In genomic region chr9:44521927-44522326, GRCm38 (mm10) we compare ENCODE assay signal across 35 mouse cellular contexts. TPM values are rescaled to one million over a fixed set of nuclear protein-coding genes. Genes with fewer than 3 reads are reported as not detected.
DNase-seq lines count a peak whose midpoint lies in the region; ATAC-seq and TF ChIP-seq lines count a peak whose summit lies in the region.
"Had no signal": no experiment of that assay in that cellular context is flagged by ENCODE, and none has a peak within 500 bp of the region (broad histone marks: within the 10 kb centered on the region; RNA-seq: fewer than 3 reads in every experiment).

No protein-coding gene starts in this region.

- TF ChIP-seq POLR2A in spleen, adult 2 months (IDR thresholded peaks at IDR 0.05; ENCODE audit: low read depth, low read length) = peak; percentile 33; the same call in 1 of the 2 replicates
- no peak for TF ChIP-seq POLR2A in bone marrow, adult 2 months (IDR thresholded peaks at IDR 0.05; ENCODE audit: borderline replicate concordance, control insufficient read depth, low read depth, low read length)

- peak overlapping the region; percentile 39; the same call in 1 of the 2 replicates for H3K4me3 ChIP-seq in spleen, adult 2 months (ENCODE audit: extremely low read depth, insufficient read depth, insufficient read length)
- H3K4me3 ChIP-seq in bone marrow, adult 2 months (replicated peaks; ENCODE audit: control insufficient read depth, low read depth, low read length) = no peak overlapping the region
- H3K4me3 ChIP-seq: embryonic facial prominence, embryonic 12.5 days; forebrain, embryonic 10.5 days; forebrain, embryonic 15.5 days; heart, adult 2 months; heart, embryonic 12.5 days; kidney, embryonic 15.5 days; liver, embryonic 12.5 days; midbrain, embryonic 15.5 days; myocyte; neural tube, embryonic 12.5 days; stomach, embryonic 15.5 days had no signal

- WGBS in spleen, adult 2 months = 14% methylated on average over 10 of the region's 10 CpGs
- WGBS in bone marrow, adult 2 months = 10% methylated on average over 10 of the region's 10 CpGs

- H3K27ac ChIP-seq in spleen, adult 2 months (ENCODE audit: insufficient read depth, low read length) = peak overlapping the region; percentile 94
- H3K27ac ChIP-seq in bone marrow, adult 2 months (ENCODE audit: control insufficient read depth, insufficient read depth, low read depth, low read length, poor library complexity) = peak overlapping the region; percentile 24
- H3K27ac ChIP-seq: embryonic facial prominence, embryonic 12.5 days; forebrain, embryonic 10.5 days; forebrain, embryonic 15.5 days; heart, adult 2 months; hindbrain, embryonic 14.5 days; kidney, embryonic 15.5 days; liver, embryonic 12.5 days; midbrain, embryonic 15.5 days; neural tube, embryonic 12.5 days; stomach, embryonic 15.5 days had no signal

- peak; percentile 63 for ATAC-seq in megakaryocyte progenitor cell, adult 5-6 weeks (replicated peaks; ENCODE audit: poor library complexity)
- ATAC-seq: forebrain, embryonic 15.5 days; liver, embryonic 12.5 days; liver, postnatal 0 days; midbrain, embryonic 15.5 days had no signal

- peak; percentile 75 to 77 for DNase-seq in spleen, adult 2 months (ENCODE audit: low read depth in 1 of 2, low spot score in 2 of 2)
- DNase-seq in spleen, postnatal 14 days (ENCODE audit: low spot score in 2 of 2) = no peak
- no peak for DNase-seq in heart, adult 11 months
- no peak for DNase-seq in layer of hippocampus, adult 9-11 months
- DNase-seq in left cerebral cortex, adult 18-20 months (ENCODE audit: low spot score in 2 of 2) = no peak
- DNase-seq: adrenal gland, adult 8-10 months; cerebellum, adult 8-10 months; cerebellum, postnatal 25 days; gastrocnemius, postnatal 25 days; heart, adult 2 months; heart, postnatal 4 days; kidney, adult 18-20 months; kidney, postnatal 25 days; left cerebral cortex, postnatal 4 days; liver, postnatal 0 days; lung, postnatal 4 days; thymus, postnatal 36 days had no signal

- no peak for TF ChIP-seq CTCF in spleen, adult 2 months (IDR thresholded peaks at IDR 0.05; ENCODE audit: extremely low read depth, insufficient read depth, insufficient read length, insufficient replicate concordance)
- no peak for TF ChIP-seq CTCF in bone marrow, adult 2 months (IDR thresholded peaks at IDR 0.05; ENCODE audit: control insufficient read depth, insufficient read depth, low read length)

- no peaks in the 10 kb centered on the region for H3K27me3 ChIP-seq in spleen, adult 2 months (ENCODE audit: control insufficient read depth, insufficient read depth, low read length)
- H3K27me3 ChIP-seq: embryonic facial prominence, embryonic 12.5 days; forebrain, embryonic 15.5 days; heart, embryonic 12.5 days; kidney, embryonic 15.5 days; midbrain, embryonic 15.5 days; neural tube, embryonic 12.5 days; stomach, embryonic 15.5 days had no signal

- peaks cover 6% of the 10 kb centered on the region for H3K36me3 ChIP-seq in spleen, adult 2 months (ENCODE audit: control insufficient read depth, insufficient read depth, low read length)
- H3K36me3 ChIP-seq: embryonic facial prominence, embryonic 12.5 days; forebrain, embryonic 10.5 days; forebrain, embryonic 15.5 days; heart, embryonic 12.5 days; kidney, embryonic 15.5 days; liver, embryonic 12.5 days; midbrain, embryonic 15.5 days; neural tube, embryonic 12.5 days; stomach, embryonic 15.5 days had no signal

- peaks cover 25% of the 10 kb centered on the region for H3K4me1 ChIP-seq in spleen, adult 2 months (ENCODE audit: control insufficient read depth, insufficient read depth, insufficient read length)
- H3K4me1 ChIP-seq in bone marrow, adult 2 months (ENCODE audit: control insufficient read depth, insufficient read depth, low read length) = no peaks in the 10 kb centered on the region; the same call in 1 of the 2 replicates
- H3K4me1 ChIP-seq: embryonic facial prominence, embryonic 12.5 days; forebrain, embryonic 10.5 days; kidney, embryonic 15.5 days; midbrain, embryonic 15.5 days; neural tube, embryonic 12.5 days had no signal

RNA-seq across cellular contexts. Expression of gene Bcl9l, which starts 39.3 kb away (rescaled TPM):
- 42.2 and 50.3 TPM in 2 replicates for polyA plus RNA-seq in spleen, adult 2 months (2012; rRNA removed)
- polyA plus RNA-seq in bone marrow, adult 2 months (2011; ENCODE audit: insufficient read depth, insufficient read length, low replicate concordance, missing spikeins) = 9.0 and 15.6 TPM in 2 replicates
- 4.3 and 4.5 TPM in 2 replicates for total RNA-seq in megakaryocyte progenitor cell, adult 5-6 weeks (2015)
- total RNA-seq in megakaryocyte progenitor cell, adult 5-6 weeks (2017) = 1.6 and 1.8 TPM in 2 replicates
- 10 to 100 TPM; 59.1 to 62.5 TPM for total RNA-seq in left cerebral cortex, adult 18-20 months (2021)

RNA-seq across cellular contexts. Expression of gene Cxcr5, which starts 39.8 kb away (rescaled TPM):
- polyA plus RNA-seq in spleen, adult 2 months (2012; rRNA removed) = 133 and 154 TPM in 2 replicates
- polyA plus RNA-seq in bone marrow, adult 2 months (2011; ENCODE audit: insufficient read depth, insufficient read length, low replicate concordance, missing spikeins) = 0.61 and 13.4 TPM in 2 replicates
- total RNA-seq in megakaryocyte progenitor cell, adult 5-6 weeks (2015) = not detected in 2 replicates
- total RNA-seq in megakaryocyte progenitor cell, adult 5-6 weeks (2017) = not detected in 2 replicates
- total RNA-seq in left cerebral cortex, adult 18-20 months (2021) = not detected
- total RNA-seq: gastrocnemius, adult 18-20 months; gastrocnemius, postnatal 25 days; layer of hippocampus, adult 18-20 months; layer of hippocampus, postnatal 14 days; left cerebral cortex, adult 8-10 months; left cerebral cortex, postnatal 4 days had no signal
- polyA plus RNA-seq: forebrain, embryonic 15.5 days; heart, embryonic 12.5 days; heart, postnatal 0 days; hindbrain, embryonic 14.5 days; kidney, embryonic 15.5 days; liver, embryonic 12.5 days; midbrain, embryonic 15.5 days; neural tube, embryonic 12.5 days had no signal

Comparison
In these comparisons a context has a peak if more than half of its experiments do, and no peak if none do; other contexts are left out.
1. DNase-seq: peak in spleen, adult 2 months (2 of 2); none in spleen, postnatal 14 days (0 of 2), heart, adult 11 months (single experiment), layer of hippocampus, adult 9-11 months (single experiment) and left cerebral cortex, adult 18-20 months (0 of 2).
2. RNA of gene Bcl9l, which starts 39.3 kb away (total RNA-seq): 59.1 to 62.5 TPM in left cerebral cortex, adult 18-20 months; 1.6 to 4.5 TPM in megakaryocyte progenitor cell, adult 5-6 weeks; every median in the first group is over 10 times any median in the second.